Mouse (Mus musculus) B cell, adult 2 months (primary cell): ENCODE data around the gene 1810030O07Rik.
"Not testable (repeated sequence)": the region's sequence is repeated elsewhere in the genome, so short reads cannot be mapped to it uniquely, and the experiment has no call there.

Source experiments
- DNase-seq, 2 experiments: peaks; one replicate each; pipeline ENCODE4 v3.0.0; 2022

The 1810030O07Rik gene

DNA sequence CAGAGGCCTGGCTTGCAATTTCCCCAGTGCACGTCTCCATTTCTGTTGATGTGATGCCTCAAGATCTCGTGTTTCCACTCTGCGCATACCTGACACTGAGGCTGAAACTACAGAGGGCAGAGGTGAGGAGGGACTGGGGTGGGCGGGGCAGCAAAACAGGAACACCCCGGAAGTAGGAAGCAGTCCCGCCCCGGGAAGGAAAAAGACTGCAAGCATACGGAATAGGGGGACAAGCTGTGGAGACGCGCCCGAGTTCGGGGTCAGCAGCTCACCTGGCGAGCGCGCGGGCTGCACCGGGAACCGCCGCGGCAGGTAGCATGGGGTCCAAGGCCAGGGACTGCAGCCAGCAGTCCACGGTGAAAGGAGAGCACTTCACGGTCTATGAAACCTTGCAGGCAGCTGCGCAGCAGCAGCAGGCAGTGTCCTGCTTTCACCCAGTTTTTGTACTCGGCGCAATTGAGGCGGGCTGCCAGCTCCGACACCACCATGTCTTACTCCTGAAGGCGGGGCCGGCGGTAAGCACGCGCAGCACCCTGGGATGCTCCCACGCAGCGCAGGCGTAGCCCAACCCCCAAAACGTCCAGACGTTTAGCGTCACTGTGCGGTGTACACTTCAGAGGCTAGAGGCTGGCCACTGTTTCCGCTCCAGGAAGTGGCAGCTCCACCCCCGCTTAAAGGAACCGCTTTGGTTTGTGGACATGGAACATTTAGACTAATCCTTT, at the start of gene 1810030O07Rik:
Gene 1810030O07Rik (minus strand): TSS at position 615 of the 722 bp plus-strand sequence.
- peak; percentile 85 to 90 for DNase-seq

DNA sequence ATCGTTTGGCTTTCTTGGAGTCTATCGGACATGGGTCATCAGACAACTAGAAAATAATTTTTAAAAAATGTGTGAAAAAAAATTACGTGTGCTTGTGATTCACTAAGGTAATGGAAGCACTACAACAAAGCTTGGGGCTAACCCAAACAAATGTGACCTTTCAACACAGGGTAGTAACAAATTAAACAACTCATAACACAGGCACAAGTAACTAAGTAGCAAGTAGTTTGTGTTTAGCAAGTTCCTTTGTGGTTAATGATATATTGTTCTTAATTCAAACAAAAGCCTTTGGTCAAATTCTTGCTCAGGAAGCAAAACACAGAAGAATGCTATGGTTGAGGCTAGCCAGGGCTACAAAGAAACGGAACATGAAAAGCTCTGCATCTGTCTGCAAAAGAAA, 42.6 kb upstream of the 1810030O07Rik start:
- DNase-seq = no peak

- DNase-seq = no peak
Measured at GRCm38 (mm10) chrX:12713796-12714195, 40.3 kb upstream of the 1810030O07Rik start.

- no peak for DNase-seq
Measured at GRCm38 (mm10) chrX:12686910-12687309, 13.4 kb upstream of the 1810030O07Rik start.

DNA sequence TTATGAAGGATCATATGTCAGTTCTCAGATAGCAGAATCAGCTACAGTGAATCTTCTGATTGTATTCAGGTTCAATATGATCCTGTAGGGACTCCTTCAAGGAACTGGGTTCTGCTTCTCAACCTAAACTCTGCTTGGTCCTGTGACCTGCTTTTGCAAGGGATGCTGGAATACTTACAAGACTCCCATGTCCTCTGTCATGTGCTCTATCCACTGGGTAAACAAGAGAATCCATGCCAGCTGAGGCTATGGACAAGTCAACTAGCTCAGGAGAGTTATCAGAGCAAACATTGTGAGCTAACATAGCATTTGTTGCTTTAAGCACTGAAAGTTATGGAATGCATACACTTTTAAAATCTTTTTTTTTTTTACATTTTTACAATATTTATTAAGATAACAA, 12.6 kb upstream of the 1810030O07Rik start:
- no peak for DNase-seq

DNA sequence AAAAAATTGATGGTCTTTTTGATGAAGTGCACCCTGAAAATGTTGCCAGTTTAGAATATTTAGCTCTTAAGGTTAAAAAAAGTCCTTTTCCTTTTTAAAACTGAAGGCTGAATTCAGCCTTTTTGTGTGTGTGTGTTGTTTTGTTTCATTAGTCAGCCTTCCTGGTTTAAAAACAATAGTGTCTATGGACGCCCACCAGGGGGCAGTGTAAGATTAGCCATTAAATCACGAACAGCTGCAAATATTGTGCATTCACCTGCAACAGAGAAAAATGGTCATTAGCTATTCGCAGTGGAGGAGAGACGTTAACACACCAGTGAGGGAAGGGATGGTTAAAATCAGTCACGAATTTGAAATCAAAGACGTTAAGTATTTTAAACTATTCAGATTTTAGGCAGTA, 3.9 kb upstream of the 1810030O07Rik start:
- DNase-seq = peak; percentile 81 to 82

DNA sequence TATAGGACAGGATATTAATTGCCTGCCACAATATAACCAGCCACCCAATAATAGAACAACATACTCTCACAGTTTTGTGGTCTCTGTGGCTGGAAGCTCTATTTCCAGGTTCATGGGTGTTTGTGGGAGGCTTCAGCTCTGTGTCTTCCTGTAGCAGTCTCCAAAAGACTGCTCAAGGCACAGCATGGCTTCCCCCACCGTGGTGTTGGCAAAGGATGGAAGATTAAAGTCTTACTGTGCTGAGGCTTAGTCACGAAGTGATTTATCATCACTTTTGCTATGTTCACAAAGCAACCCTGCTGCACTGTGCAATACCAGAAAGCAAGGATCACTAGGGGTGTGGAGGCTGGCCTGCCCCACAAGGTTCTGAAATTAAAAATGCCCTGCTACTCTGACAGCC, 19.6 kb downstream of the 1810030O07Rik start:
- DNase-seq = no peak

DNA sequence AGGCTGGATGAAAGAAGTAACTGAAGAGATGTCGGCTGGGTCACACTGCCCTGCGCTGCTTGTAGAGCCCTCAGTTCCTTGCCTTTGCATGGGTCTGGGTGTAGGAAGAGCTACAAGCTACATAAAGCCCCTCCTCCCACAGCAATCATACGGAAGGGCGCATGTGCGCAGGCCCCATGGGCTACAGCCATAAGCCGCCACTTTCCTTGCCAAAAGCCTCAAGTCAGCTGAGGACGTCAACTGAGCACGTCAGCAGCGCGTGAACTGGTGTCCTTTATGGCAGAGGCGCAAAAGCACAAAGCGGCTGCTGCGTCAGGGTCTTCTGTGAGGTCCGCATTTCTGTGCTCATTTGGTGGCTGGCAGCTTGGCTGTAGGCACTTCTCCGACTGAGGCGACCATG, 21.6 kb downstream of the 1810030O07Rik start:
- no peak for DNase-seq

DNA sequence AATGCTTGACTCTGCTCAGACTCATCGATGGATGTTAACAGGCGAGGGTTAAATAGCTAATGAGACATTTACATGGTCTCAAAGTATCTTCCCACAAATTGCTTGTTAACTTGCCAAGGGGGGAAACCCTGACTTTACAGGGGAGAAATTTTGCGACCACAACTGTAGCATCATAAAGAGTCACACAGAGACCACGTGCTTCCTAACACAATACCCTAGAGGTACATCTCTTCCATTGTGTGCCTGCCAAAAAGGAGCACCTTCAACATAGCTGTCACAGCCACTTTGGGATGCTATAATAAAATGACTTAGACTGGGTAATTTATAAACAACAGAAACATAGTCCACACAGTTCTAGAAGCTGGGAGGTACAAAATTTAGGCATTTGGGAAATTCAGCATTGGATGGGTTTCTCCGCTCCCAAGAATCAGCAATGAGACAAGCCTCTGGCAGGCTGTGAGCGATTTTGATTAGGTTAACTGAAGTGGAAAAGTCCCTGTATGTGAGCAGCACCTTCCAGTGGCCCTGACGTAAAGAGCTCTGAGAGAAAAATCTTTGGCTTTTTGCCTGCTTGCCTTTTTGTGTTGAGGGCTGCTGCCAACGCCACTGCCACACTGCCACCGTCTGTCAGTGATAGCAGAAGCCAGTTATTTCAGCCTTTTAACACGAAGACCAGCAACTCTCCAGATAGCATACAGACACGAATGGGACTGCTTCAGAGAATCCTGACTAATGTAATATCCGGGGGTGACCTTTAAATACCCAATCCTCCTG, 27.8 kb downstream of the 1810030O07Rik start:
- DNase-seq = no peak

- no peak for DNase-seq
Measured at GRCm38 (mm10) chrX:12644976-12645375, 28.5 kb downstream of the 1810030O07Rik start.

DNA sequence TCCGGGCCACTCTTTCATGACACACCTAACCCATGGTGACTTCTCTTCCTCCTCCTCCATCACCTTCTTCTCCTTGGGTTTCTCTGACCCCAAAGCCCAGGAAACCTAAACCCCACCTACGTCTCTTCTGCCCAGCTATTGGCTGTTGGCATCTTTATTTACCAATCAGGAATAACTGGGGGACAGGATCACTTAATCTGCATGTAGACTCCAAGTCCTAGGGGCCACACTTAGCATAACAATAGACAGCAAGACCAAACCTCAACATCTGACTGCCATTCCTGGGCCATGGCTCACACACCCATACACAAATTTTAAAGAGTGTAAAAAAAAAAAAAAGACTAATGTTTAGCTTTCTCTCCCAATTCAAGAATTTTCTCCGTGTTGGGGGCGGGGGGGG, 48.3 kb downstream of the 1810030O07Rik start:
- DNase-seq = no peak

- not testable (repeated sequence) for DNase-seq
Measured at GRCm38 (mm10) chrX:12612360-12612759, 61.1 kb downstream of the 1810030O07Rik start.

DNA sequence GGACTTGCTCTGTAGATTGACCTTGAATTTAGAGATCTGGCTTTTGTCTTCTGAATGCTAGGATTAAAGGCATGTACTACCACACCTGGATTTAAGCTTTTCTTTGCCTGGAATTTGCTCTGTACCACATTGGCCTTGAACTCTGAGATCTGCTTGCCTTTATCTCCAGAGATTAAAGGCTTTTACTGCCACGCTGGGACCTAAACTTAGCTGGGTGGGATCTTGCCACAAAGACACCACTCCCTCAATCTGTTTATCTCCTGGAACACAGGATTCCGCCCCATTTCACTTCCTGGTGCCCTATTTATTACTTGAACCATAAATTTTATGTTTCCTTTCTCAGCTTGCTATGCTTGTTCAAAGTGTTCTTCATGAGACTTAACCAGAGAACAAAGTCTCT, 62.3 kb downstream of the 1810030O07Rik start:
- DNase-seq = no peak

DNA sequence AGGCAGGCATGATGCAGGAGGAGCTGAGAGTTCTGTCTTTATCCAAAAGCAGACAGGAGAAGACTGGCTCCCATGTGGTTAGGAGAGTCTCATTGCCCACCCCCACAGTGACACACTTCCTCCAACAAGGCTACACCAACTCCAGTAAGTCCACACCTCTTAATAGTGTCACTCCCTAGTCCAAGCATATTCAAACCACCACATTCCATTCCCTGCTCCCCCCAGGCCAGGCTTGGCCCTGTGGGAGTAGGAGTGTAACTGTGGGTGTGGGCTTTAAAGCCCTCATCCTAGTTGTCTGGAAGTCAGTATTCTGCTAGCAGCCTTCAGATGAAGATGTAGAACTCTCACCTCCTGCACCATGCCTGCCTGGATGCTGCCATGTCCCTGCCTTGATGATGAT, 62.9 kb downstream of the 1810030O07Rik start:
- not testable (repeated sequence) for DNase-seq
